8 mouse cellular contexts compared by ENCODE assay signal in the genomic region with DNA sequence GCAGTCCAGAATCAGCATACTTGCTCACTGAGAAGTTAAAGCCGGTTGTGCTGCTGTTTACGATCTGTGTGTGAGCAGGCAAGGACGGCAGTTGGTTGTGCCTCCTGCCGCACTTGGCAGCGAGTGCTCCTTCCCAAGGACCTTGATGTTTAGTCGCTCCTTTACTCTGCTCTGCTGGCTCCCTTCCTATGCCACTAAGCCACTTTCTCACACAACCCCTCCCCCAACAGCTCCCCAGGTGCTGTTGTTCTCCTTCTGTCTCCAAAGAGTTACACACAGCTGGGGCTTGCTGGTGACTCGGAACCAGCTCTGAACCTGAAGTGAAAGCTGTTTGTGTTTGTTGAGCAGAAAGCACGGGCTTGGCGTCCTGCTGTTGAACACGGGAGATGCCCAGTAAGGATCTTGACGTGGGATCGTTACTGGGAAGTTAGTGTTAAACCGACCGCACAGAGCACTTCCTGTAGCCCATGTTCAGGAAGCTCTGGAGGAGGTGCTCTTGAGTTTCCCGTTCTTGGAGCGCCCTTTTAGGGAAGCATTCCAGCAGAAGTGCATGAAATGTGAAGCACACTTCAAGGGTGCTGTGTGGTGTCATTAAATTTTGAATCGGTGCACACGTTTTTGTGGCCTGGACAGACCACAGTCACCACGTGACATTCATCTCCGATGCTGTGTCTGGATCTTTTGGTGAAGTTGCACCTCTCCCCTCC.
DNase-seq lines count a peak whose midpoint lies in the region; ATAC-seq lines count a peak whose summit lies in the region.

No protein-coding gene starts in this region.

- peak overlapping the region; percentile 41 for H3K4me3 ChIP-seq in intestine, embryonic 16.5 days (ENCODE audit: low read length)
- H3K4me3 ChIP-seq in neural tube, embryonic 12.5 days = peak overlapping the region; percentile 28

- peaks cover 11% of the 10 kb centered on the region for H3K4me1 ChIP-seq in intestine, embryonic 16.5 days (ENCODE audit: control insufficient read depth, insufficient read depth, low read length)
- peaks cover 16% of the 10 kb centered on the region for H3K4me1 ChIP-seq in neural tube, embryonic 12.5 days

- no peaks in the 10 kb centered on the region; the same call in 1 of the 2 replicates for H3K9me3 ChIP-seq in intestine, embryonic 16.5 days (ENCODE audit: control insufficient read depth, low read length)
- H3K9me3 ChIP-seq in neural tube, embryonic 12.5 days = no peaks in the 10 kb centered on the region

- WGBS in intestine, embryonic 16.5 days = 3% methylated on average over 20 of the region's 20 CpGs
- WGBS in neural tube, embryonic 12.5 days = 3% methylated on average over 20 of the region's 20 CpGs

- peak; percentile 75 for ATAC-seq in frontal cortex, adult (ENCODE audit: low TSS enrichment)
- ATAC-seq in intestine, embryonic 16.5 days = peak; percentile 74
- peak; percentile 53 for ATAC-seq in neural tube, embryonic 12.5 days (ENCODE audit: low FRiP score, low read depth)

- peak overlapping the region; percentile 50; the same call in 1 of the 2 replicates for H3K27ac ChIP-seq in intestine, embryonic 16.5 days (ENCODE audit: low read length)
- no peak overlapping the region for H3K27ac ChIP-seq in neural tube, embryonic 12.5 days

- H3K9ac ChIP-seq in intestine, embryonic 16.5 days (ENCODE audit: low read depth, low read length) = peak overlapping the region; percentile 60
- H3K9ac ChIP-seq in neural tube, embryonic 12.5 days = peak overlapping the region; percentile 33

- H3K27me3 ChIP-seq in intestine, embryonic 16.5 days (replicated peaks; ENCODE audit: control insufficient read depth, insufficient read depth, low read length) = no peaks in the 10 kb centered on the region
- no peaks in the 10 kb centered on the region for H3K27me3 ChIP-seq in neural tube, embryonic 12.5 days (replicated peaks)

- H3K36me3 ChIP-seq in intestine, embryonic 16.5 days (ENCODE audit: control insufficient read depth, insufficient read depth, low read length) = no peaks in the 10 kb centered on the region
- no peaks in the 10 kb centered on the region for H3K36me3 ChIP-seq in neural tube, embryonic 12.5 days

- H3K4me2 ChIP-seq in intestine, embryonic 16.5 days (ENCODE audit: low read depth, low read length) = peak overlapping the region; percentile 63
- H3K4me2 ChIP-seq in neural tube, embryonic 12.5 days (replicated peaks) = peak overlapping the region; percentile 65

- DNase-seq in frontal cortex, adult 2 months (ENCODE audit: extremely low spot score in 1 of 2, low spot score in 1 of 2) = no peak
- peak; percentile 53 for DNase-seq in cerebellum, adult 9-10 months
- DNase-seq in gastrocnemius, postnatal 25 days = peak; percentile 42
- DNase-seq in lung, adult 18-20 months = peak; percentile 75 to 85
- peak; percentile 94 for DNase-seq in thymus, postnatal 0 days (ENCODE audit: low spot score)

Comparison
In these comparisons a context has a peak if more than half of its experiments do, and no peak if none do; other contexts are left out.
1. DNase-seq: peak in cerebellum, adult 9-10 months (single experiment), gastrocnemius, postnatal 25 days (single experiment), lung, adult 18-20 months (2 of 2) and thymus, postnatal 0 days (single experiment); none in frontal cortex, adult 2 months (0 of 2).
2. Peak in every context shown above with its lines, with median percentiles within 50 percentile points of each other: ATAC-seq.